Mouse (Mus musculus): Measurements from ENCODE around the gene Mgst2. TPM values are rescaled to one million over a fixed set of nuclear protein-coding genes. Genes with fewer than 3 reads are reported as not detected.

Gene Mgst2
- polyA plus RNA-seq, 1 experiment from 2014 or later, result 16.5 TPM

DNA sequence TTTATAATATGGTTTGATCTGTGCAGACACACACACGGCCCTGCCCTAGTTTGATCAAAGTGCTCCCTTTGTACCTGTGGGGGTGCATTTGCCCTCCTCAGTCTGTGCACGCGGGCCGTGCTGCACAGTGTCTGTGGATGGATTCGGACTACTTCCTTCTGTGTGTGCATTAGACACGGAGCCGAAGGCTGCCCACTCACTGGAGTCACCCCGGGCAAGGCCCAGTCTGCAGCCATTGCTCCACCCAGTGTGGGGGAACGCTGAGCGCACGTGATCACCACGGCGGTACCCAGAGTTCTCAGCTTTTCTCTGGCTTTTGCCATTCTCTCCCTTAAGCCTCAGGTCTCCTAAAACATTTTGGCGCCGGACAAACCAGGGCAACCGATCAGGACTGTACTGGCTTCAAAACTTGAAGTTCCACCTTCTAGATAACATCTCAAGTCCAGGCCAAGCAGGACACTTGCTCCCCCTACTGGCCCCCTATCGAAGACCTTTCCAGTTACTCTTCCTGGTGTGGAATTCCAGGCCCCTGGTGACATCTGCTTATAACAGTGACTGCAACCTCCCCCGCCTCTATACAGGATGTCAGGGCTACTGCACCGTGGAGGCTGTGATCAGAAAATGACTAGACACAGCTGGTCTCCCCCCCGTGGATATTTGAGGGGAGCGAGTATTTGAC lies 13.4 kb downstream of the Mgst2 start:
- 60% methylated on average over 21 of the region's 21 CpGs for WGBS (ENCODE audit: insufficient replicate concordance)
- Histone ChIP-seq H3K9ac (no peak overlapping the region; the same call in 1 of the 2 replicates), H3K27me3 (peaks cover 14% of the 10 kb centered on the region), H3K4me3 (replicated peaks) (no peak overlapping the region), H3K36me3 (no peaks in the 10 kb centered on the region), H3K4me1 (replicated peaks) (peaks cover 56% of the 10 kb centered on the region), H3K27ac (peak overlapping the region; percentile 93), H3K4me2 (0 out of 2 replicates have a peak overlapping the region, but pooled peaks have one; percentile 3), H3K9me3 (replicated peaks) (no peaks in the 10 kb centered on the region)
- no peak for DNase-seq
- ATAC-seq (ENCODE audit: low read depth), result no peak

DNA sequence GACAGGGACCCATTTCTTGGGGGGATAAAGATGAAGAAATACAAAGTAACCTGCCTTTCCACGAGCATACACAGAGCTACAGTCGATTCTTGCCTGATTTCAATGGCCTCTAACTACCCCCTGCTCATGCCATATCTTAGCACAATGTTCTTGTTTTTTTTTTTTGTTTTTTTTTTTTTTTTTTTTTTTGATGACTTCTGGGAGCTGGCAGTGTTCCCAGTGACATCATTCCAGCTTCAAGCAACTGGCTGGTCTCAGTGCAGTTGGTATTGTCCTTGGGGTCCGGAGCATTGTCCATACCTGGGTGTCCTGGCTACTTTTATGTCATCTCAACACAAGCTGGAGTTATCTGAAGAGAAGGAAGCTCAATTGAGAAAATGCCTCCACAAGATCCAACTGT lies 14.8 kb downstream of the Mgst2 start:
- Histone ChIP-seq H3K4me1 (replicated peaks) (peaks cover 49% of the 10 kb centered on the region), H3K27me3 (peaks cover 18% of the 10 kb centered on the region), H3K36me3 (no peaks in the 10 kb centered on the region), H3K4me3 (replicated peaks) (no peak overlapping the region), H3K4me2 (no peak overlapping the region), H3K9ac (no peak overlapping the region), H3K9me3 (replicated peaks) (no peaks in the 10 kb centered on the region), H3K27ac (no peak overlapping the region)
- DNase-seq (no peak), ATAC-seq (ENCODE audit: low read depth) (no peak)
- 48% methylated on average over 3 of the region's 3 CpGs for WGBS (ENCODE audit: insufficient replicate concordance)

DNA sequence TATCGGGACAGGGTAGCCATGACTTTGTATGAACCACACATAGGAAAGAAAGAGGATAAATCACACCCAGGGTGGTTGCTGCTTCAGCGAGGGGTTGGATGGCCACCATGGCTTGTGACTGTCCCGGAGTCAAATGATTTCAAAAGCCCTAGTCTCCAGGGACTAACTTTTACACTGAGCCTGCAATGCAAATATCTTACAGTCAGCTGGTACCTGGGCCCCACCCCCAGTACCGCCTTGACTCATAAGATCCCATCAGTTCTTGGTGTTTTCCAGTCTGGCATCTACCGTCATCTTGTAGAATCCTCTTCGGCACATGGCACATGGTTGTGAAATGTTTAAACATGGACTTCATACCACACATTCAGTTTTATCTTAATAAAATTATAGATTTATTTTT lies 25.4 kb downstream of the Mgst2 start:
- no peak for DNase-seq
- no peak overlapping the region for H3K27ac ChIP-seq
- H3K36me3 ChIP-seq, result peaks cover 8% of the 10 kb centered on the region
- H3K4me1 ChIP-seq (replicated peaks), result peaks cover 20% of the 10 kb centered on the region
- 79% methylated on average over 6 of the region's 6 CpGs for WGBS (ENCODE audit: insufficient replicate concordance)
- H3K9me3 ChIP-seq (replicated peaks), result no peaks in the 10 kb centered on the region
- H3K9ac ChIP-seq, result no peak overlapping the region
- ATAC-seq (ENCODE audit: low read depth), result no peak
- no peak overlapping the region for H3K4me2 ChIP-seq
- H3K27me3 ChIP-seq, result no peaks in the 10 kb centered on the region
- no peak overlapping the region for H3K4me3 ChIP-seq (replicated peaks)

DNA sequence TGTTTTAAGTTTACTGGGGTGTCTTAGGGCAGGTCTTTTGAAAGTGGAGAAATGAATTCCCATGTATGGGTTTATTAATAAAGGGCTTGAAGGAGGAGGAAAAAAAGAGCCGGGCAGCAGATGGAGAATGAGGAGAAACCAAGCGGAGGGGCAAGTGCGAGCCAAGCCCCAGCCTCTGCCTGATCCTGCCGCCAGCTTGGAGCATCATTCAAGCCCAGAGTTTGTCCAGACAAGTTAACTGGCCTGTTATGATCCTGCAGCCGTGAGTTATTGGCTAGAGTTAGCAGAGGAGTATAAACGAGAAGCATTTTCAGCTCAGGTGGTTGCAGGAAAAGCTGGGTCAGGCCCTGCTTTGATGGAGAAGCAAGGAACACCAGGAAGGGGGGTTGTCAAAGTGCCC lies 26.2 kb downstream of the Mgst2 start:
- Histone ChIP-seq H3K4me3 (replicated peaks) (no peak overlapping the region), H3K36me3 (peaks cover 10% of the 10 kb centered on the region), H3K27ac (no peak overlapping the region), H3K9ac (no peak overlapping the region), H3K4me2 (no peak overlapping the region), H3K9me3 (replicated peaks) (no peaks in the 10 kb centered on the region), H3K4me1 (replicated peaks) (peaks cover 20% of the 10 kb centered on the region), H3K27me3 (no peaks in the 10 kb centered on the region)
- no peak for ATAC-seq (ENCODE audit: low read depth)
- DNase-seq, result no peak
- WGBS (ENCODE audit: insufficient replicate concordance), result 80% methylated on average over 6 of the region's 6 CpGs

DNA sequence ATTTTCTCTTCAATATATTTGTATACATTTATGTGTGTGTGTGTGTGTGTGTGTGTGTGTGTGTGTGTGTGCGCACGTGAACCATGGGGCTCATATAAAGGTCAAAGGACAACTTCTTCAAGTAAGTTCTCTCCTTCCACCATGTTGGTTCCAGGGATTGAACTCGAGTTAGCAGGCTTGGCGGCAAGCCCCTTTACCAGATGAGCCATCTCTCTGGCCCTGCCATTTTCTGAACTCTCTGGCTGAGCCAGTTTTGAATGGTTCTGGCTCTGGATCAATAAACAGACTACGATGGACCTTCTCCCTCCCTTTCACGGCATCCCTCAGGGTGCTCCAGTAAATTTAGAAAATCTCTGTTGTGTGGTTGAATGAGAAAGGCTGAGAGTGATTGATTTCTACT lies 26.6 kb downstream of the Mgst2 start:
- H3K4me1 ChIP-seq (replicated peaks), result peaks cover 20% of the 10 kb centered on the region
- H3K9me3 ChIP-seq (replicated peaks), result no peaks in the 10 kb centered on the region
- no peak overlapping the region for H3K27ac ChIP-seq
- DNase-seq (no peak), ATAC-seq (ENCODE audit: low read depth) (no peak)
- H3K4me3 ChIP-seq (replicated peaks), result no peak overlapping the region
- 86% methylated on average over 6 of the region's 6 CpGs for WGBS (ENCODE audit: insufficient replicate concordance)
- peaks cover 10% of the 10 kb centered on the region for H3K36me3 ChIP-seq
- no peak overlapping the region for H3K9ac ChIP-seq
- no peak overlapping the region for H3K4me2 ChIP-seq
- no peaks in the 10 kb centered on the region for H3K27me3 ChIP-seq

DNA sequence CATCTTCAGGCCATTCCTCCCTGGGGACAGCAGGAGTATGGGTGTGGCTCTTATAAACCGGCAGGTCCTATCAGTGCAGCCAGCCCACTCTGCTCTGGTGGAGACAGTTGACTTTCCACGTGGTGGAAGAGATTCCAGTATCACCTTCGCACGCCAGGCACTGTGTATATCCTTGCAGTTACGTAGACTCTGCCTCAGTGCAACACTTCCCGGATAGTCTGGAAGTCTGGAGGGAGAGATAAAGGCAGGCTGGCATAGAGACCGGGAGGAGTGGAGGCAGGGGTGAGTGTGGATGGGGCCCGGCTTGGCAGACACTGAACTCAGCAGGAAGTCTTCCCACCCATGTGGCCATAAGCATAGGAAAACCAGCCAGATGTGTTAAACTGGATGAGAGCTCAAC lies 28.6 kb downstream of the Mgst2 start:
- WGBS (ENCODE audit: insufficient replicate concordance), result 13% methylated on average over 8 of the region's 8 CpGs
- peaks cover 20% of the 10 kb centered on the region for H3K4me1 ChIP-seq (replicated peaks)
- no peak overlapping the region for H3K4me3 ChIP-seq (replicated peaks)
- H3K4me2 ChIP-seq, result peak overlapping the region; percentile 39
- peaks cover 13% of the 10 kb centered on the region for H3K36me3 ChIP-seq
- no peaks in the 10 kb centered on the region for H3K9me3 ChIP-seq (replicated peaks)
- peak overlapping the region; percentile 34; the same call in 1 of the 2 replicates for H3K9ac ChIP-seq
- H3K27me3 ChIP-seq, result no peaks in the 10 kb centered on the region
- peak overlapping the region; percentile 61; the same call in 1 of the 2 replicates for H3K27ac ChIP-seq
- ATAC-seq (ENCODE audit: low read depth) (peak; percentile 98), DNase-seq (peak; percentile 69)

DNA sequence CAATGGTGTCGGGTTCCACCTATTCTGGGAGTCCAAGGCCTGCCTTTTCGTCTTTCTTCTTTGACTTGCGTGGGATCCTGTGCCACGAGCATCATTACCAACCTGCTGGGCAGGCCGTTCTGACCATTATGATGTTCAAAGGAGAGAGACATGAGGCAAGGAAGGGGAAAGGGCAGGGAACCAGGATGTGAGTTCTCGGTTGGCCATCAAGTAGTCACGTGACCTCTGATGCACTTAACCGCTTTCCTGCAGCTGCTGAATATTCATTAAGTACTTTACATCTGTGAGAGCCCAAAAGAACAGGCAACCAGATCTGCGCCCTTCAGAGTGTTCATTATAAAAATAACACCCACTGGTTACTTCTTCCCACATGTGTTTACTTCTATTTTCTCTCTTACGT lies 33.0 kb downstream of the Mgst2 start:
- peaks cover 16% of the 10 kb centered on the region for H3K4me1 ChIP-seq (replicated peaks)
- peaks cover 13% of the 10 kb centered on the region for H3K36me3 ChIP-seq
- H3K9me3 ChIP-seq (replicated peaks), result no peaks in the 10 kb centered on the region
- DNase-seq (no peak), ATAC-seq (ENCODE audit: low read depth) (no peak)
- H3K27me3 ChIP-seq, result no peaks in the 10 kb centered on the region
- H3K4me3 ChIP-seq (replicated peaks), result no peak overlapping the region
- H3K9ac ChIP-seq, result no peak overlapping the region
- 81% methylated on average over 10 of the region's 10 CpGs for WGBS (ENCODE audit: insufficient replicate concordance)
- no peak overlapping the region; the same call in 1 of the 2 replicates for H3K27ac ChIP-seq
- H3K4me2 ChIP-seq, result no peak overlapping the region

DNA sequence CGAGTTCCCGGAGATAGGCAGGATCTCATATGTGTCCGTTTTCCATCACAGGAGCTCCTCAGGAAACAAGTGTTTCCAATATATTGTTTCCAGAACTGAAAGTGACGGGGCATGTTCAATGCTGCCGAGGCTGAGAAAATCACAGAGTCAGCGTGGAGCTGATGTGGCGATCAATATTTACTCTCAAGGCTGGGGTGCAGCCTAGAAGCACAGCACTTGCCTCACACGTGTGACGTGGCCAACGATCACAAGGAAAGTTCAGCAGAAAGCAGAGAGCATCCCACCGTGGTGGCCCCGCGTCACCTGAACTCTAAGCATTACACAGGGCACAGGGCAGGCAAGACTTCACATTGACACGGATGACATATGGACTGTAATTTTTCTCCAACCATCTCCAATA lies 34.4 kb downstream of the Mgst2 start:
- H3K9me3 ChIP-seq (replicated peaks), result no peaks in the 10 kb centered on the region
- H3K4me1 ChIP-seq (replicated peaks), result peaks cover 2% of the 10 kb centered on the region
- H3K4me3 ChIP-seq (replicated peaks), result no peak overlapping the region
- ATAC-seq (ENCODE audit: low read depth) (no peak), DNase-seq (no peak)
- H3K4me2 ChIP-seq, result no peak overlapping the region
- WGBS (ENCODE audit: insufficient replicate concordance), result 82% methylated on average over 14 of the region's 14 CpGs
- no peak overlapping the region for H3K27ac ChIP-seq
- no peaks in the 10 kb centered on the region for H3K27me3 ChIP-seq
- no peak overlapping the region for H3K9ac ChIP-seq
- H3K36me3 ChIP-seq, result peaks cover 13% of the 10 kb centered on the region

DNA sequence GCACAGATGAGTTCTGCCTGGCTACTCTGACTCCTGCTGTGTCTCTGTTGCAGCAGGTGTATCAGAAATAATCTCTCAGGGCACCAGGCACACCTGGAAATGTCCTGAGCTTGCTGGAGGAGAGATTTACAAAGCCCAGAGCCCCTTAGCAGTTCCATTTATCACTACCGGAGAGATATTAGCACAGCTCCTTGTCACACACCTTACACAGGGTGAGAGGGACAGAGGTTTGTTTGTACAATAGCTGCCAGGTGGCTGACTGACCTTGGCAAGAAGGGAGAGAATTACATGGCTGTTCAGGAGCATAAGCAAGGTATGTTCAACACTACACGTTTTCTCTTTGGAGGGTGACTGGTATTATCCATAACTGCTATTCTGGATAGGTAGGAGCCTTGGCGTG lies 35.6 kb downstream of the Mgst2 start:
- ATAC-seq (ENCODE audit: low read depth), result no peak
- Histone ChIP-seq H3K36me3 (0 out of 2 replicates have a peak, but pooled peaks cover 3% of the 10 kb centered on the region), H3K27me3 (0 out of 2 replicates have a peak, but pooled peaks cover 2% of the 10 kb centered on the region), H3K4me3 (replicated peaks) (no peak overlapping the region), H3K4me1 (replicated peaks) (peaks cover 6% of the 10 kb centered on the region), H3K27ac (no peak overlapping the region), H3K4me2 (no peak overlapping the region), H3K9ac (no peak overlapping the region), H3K9me3 (replicated peaks) (no peaks in the 10 kb centered on the region)
- WGBS (ENCODE audit: insufficient replicate concordance), result 70% methylated on average over 3 of the region's 3 CpGs
- DNase-seq, result no peak

DNA sequence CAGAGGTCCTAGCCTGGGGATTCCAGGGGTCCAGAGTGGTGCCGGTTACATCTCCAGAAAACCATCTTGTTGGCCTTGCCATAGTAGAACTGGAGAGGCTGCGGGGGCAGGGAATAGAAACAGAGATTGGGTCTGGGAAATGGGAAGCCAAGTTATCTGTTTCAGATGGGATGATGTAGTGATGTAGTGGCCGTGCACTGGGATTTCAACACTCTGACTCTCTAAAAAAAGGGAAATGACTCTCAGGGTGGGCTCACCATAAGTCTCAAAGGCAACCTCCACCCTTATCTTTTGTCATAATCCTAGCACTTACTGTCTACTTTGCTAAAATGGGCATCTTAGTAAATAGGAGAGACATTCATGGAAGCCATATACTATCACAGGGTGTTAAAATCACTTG lies 37.8 kb downstream of the Mgst2 start:
- Histone ChIP-seq H3K9ac (no peak overlapping the region), H3K4me3 (replicated peaks) (no peak overlapping the region), H3K9me3 (replicated peaks) (no peaks in the 10 kb centered on the region), H3K4me2 (no peak overlapping the region), H3K27ac (no peak overlapping the region), H3K36me3 (no peaks in the 10 kb centered on the region), H3K4me1 (replicated peaks) (peaks cover 22% of the 10 kb centered on the region), H3K27me3 (peaks cover 16% of the 10 kb centered on the region)
- WGBS (ENCODE audit: insufficient replicate concordance), result 56% methylated on average over 3 of the region's 3 CpGs
- ATAC-seq (ENCODE audit: low read depth) (no peak), DNase-seq (no peak)

DNA sequence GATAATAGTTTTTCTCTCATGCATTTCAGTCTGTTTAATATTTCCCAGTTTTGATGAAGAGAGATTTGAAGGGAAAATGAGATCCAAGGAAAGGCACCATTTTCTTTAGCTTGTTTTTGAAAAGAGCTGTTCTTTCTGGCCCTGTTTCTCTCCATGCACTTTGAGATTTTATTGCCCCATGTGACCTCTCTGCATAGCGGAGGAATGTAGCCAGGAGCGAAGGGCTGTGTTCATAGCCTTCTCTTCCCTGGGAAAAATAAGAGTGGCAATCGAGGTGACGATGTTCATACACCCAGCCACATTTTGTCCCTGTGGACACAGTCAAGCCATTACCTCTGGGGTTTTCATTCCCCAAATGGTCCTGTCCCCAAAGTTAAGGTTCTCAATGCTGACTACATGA lies 40.0 kb downstream of the Mgst2 start:
- no peak for DNase-seq
- peaks cover 16% of the 10 kb centered on the region for H3K27me3 ChIP-seq
- no peak overlapping the region for H3K27ac ChIP-seq
- H3K9me3 ChIP-seq (replicated peaks), result no peaks in the 10 kb centered on the region; the same call in 1 of the 2 replicates
- H3K4me3 ChIP-seq (replicated peaks), result no peak overlapping the region
- no peak overlapping the region for H3K4me2 ChIP-seq
- no peak for ATAC-seq (ENCODE audit: low read depth)
- peaks cover 25% of the 10 kb centered on the region for H3K4me1 ChIP-seq (replicated peaks)
- no peaks in the 10 kb centered on the region for H3K36me3 ChIP-seq
- H3K9ac ChIP-seq, result no peak overlapping the region
- WGBS (ENCODE audit: insufficient replicate concordance), result 76% methylated on average over 4 of the region's 4 CpGs

DNA sequence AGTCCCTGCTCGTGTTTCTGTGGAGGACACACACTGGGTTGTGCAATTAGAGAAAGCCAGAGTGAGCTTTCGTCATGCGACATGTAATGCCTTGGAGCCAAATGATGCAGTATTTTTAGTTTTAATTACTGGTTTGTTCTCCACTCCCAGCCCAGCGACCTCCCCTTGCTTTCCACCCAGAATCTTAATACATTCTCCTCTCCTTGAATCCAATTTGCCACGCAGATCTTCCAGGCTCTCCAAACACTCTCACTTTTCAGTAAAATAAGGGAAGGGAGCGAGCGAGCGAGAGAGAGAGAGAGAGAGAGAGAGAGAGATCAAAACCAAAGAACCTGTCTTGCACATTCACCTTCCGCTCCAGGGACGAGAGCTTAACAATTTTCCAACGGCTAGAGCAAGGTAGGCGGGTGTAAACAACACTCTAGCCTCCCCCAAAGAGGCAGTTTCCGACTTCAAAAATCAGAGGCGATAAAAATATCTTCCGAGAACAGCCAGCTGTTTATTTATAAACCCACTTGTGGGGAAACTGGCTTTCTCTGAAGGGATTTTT lies 40.6 kb downstream of the Mgst2 start:
- Histone ChIP-seq H3K9me3 (replicated peaks) (no peaks in the 10 kb centered on the region; the same call in 1 of the 2 replicates), H3K9ac (peak overlapping the region; percentile 63), H3K27me3 (peaks cover 16% of the 10 kb centered on the region), H3K4me1 (replicated peaks) (peaks cover 25% of the 10 kb centered on the region), H3K27ac (no peak overlapping the region), H3K36me3 (no peaks in the 10 kb centered on the region), H3K4me2 (peak overlapping the region; percentile 75), H3K4me3 (replicated peaks) (peak overlapping the region; percentile 52)
- DNase-seq, result no peak
- 31% methylated on average over 15 of the region's 15 CpGs for WGBS (ENCODE audit: insufficient replicate concordance)
- no peak for ATAC-seq (ENCODE audit: low read depth)

Measured in liver, embryonic 13.5 days (tissue).